ENCODE assay signal across 13 mouse cellular contexts in the genomic region with DNA sequence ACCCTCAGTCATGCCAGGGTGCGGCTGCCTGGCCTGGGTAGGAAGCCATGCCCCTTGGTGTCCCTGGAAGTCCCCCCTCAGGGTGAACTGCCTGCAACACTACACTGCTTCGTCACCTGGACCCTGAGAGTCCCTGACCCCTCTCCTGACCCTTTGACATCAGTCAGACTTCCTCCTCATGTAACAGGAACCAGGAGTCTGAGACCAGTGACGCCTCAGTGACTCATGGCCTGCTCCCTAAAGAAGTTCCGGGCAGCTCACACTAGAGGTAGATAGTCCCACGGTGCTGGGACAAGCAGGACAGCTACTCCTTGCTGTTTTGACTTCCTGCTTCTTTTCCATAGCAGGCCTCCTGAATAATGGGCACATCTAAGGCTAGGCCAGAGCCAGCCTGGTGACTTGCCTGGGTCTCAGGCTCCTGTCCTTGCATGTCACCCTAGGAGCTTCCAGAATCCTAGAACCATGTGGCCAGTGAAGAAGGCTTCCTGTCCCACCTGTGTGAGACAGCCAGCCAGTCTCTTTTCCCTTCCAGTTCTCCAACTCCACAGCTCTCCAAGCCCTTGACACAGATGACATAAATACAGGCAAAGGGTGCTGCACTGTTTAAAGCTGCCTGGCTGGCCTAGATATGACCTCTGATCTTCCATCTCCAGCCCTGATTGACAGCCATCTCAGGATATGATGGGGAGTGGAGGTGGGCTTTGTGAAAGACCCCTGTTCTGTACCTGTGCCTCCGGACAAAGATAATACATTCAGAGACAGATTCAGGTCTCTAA. TPM values are rescaled to one million over a fixed set of nuclear protein-coding genes. Genes with fewer than 3 reads are reported as not detected.
A peak's percentile ranks its signal among the peaks of the same experiment; 100 is the strongest.
DNase-seq lines count a peak whose midpoint lies in the region; ATAC-seq lines count a peak whose summit lies in the region.
"Had no signal": no experiment of that assay in that cellular context is flagged by ENCODE, and none has a peak within 500 bp of the region (broad histone marks: within the 10 kb centered on the region; RNA-seq: fewer than 3 reads in every experiment).

No protein-coding gene starts in this region.

- H3K27ac ChIP-seq in forebrain, embryonic 10.5 days, result peak overlapping the region; percentile 62
- H3K27ac ChIP-seq in forebrain, embryonic 11.5 days (ENCODE audit: low read depth, low read length), result no peak overlapping the region
- H3K27ac ChIP-seq in kidney, embryonic 15.5 days, result no peak overlapping the region
- peak overlapping the region; percentile 5 for H3K27ac ChIP-seq in embryonic facial prominence, embryonic 10.5 days (replicated peaks)
- H3K27ac ChIP-seq: forebrain, embryonic 15.5 days; heart, embryonic 13.5 days; neural tube, embryonic 12.5 days; stomach, embryonic 15.5 days had no signal

- no peak for ATAC-seq in forebrain, embryonic 11.5 days (replicated peaks; ENCODE audit: low FRiP score)
- ATAC-seq in kidney, embryonic 15.5 days (replicated peaks; ENCODE audit: low FRiP score), result peak; percentile 13; the same call in 1 of the 2 replicates

- 53% methylated on average over 6 of the region's 6 CpGs for WGBS in forebrain, embryonic 10.5 days
- 69% methylated on average over 6 of the region's 6 CpGs for WGBS in forebrain, embryonic 11.5 days
- WGBS in kidney, embryonic 15.5 days, result 38% methylated on average over 6 of the region's 6 CpGs
- WGBS in embryonic facial prominence, embryonic 10.5 days, result 40% methylated on average over 6 of the region's 6 CpGs

- no peaks in the 10 kb centered on the region for H3K36me3 ChIP-seq in forebrain, embryonic 10.5 days (replicated peaks)
- H3K36me3 ChIP-seq in forebrain, embryonic 11.5 days (ENCODE audit: control insufficient read depth, insufficient read depth, low read length), result no peaks in the 10 kb centered on the region
- no peaks in the 10 kb centered on the region for H3K36me3 ChIP-seq in kidney, embryonic 15.5 days
- no peaks in the 10 kb centered on the region for H3K36me3 ChIP-seq in embryonic facial prominence, embryonic 10.5 days (replicated peaks)
- H3K36me3 ChIP-seq: forebrain, embryonic 15.5 days; heart, embryonic 13.5 days; neural tube, embryonic 12.5 days; stomach, embryonic 15.5 days had no signal

- H3K4me1 ChIP-seq in forebrain, embryonic 10.5 days, result peaks cover 54% of the 10 kb centered on the region
- no peaks in the 10 kb centered on the region for H3K4me1 ChIP-seq in forebrain, embryonic 11.5 days (replicated peaks; ENCODE audit: control insufficient read depth, insufficient read depth, low read length)
- peaks cover 26% of the 10 kb centered on the region for H3K4me1 ChIP-seq in kidney, embryonic 15.5 days
- H3K4me1 ChIP-seq in embryonic facial prominence, embryonic 10.5 days, result peaks cover 44% of the 10 kb centered on the region
- H3K4me1 ChIP-seq: forebrain, embryonic 15.5 days; neural tube, embryonic 12.5 days; stomach, embryonic 15.5 days had no signal

- 0 out of 2 replicates have a peak, but pooled peaks cover 3% of the 10 kb centered on the region for H3K9me3 ChIP-seq in forebrain, embryonic 10.5 days
- H3K9me3 ChIP-seq in forebrain, embryonic 11.5 days (ENCODE audit: control insufficient read depth, low read length), result no peaks in the 10 kb centered on the region
- no peaks in the 10 kb centered on the region for H3K9me3 ChIP-seq in kidney, embryonic 15.5 days (replicated peaks)
- H3K9me3 ChIP-seq in embryonic facial prominence, embryonic 10.5 days, result no peaks in the 10 kb centered on the region
- H3K9me3 ChIP-seq: forebrain, embryonic 15.5 days; heart, embryonic 13.5 days; neural tube, embryonic 12.5 days; stomach, embryonic 15.5 days had no signal

- peaks cover 23% of the 10 kb centered on the region for H3K27me3 ChIP-seq in forebrain, embryonic 10.5 days (ENCODE audit: poor library complexity, severe bottlenecking)
- no peaks in the 10 kb centered on the region for H3K27me3 ChIP-seq in forebrain, embryonic 11.5 days (ENCODE audit: control insufficient read depth, insufficient read depth, low read length)
- H3K27me3 ChIP-seq in kidney, embryonic 15.5 days, result no peaks in the 10 kb centered on the region
- H3K27me3 ChIP-seq in embryonic facial prominence, embryonic 10.5 days (replicated peaks; ENCODE audit: low read depth, poor library complexity, severe bottlenecking), result peaks cover 4% of the 10 kb centered on the region; the same call in 1 of the 2 replicates
- H3K27me3 ChIP-seq: forebrain, embryonic 15.5 days; heart, embryonic 13.5 days; neural tube, embryonic 12.5 days; stomach, embryonic 15.5 days had no signal

- no peak overlapping the region for H3K9ac ChIP-seq in forebrain, embryonic 11.5 days (ENCODE audit: low read length)
- H3K9ac ChIP-seq in kidney, embryonic 15.5 days, result no peak overlapping the region
- H3K9ac ChIP-seq: forebrain, embryonic 15.5 days; heart, embryonic 13.5 days; liver, postnatal 0 days; neural tube, embryonic 12.5 days; stomach, embryonic 15.5 days had no signal

- no peak overlapping the region for H3K4me3 ChIP-seq in forebrain, embryonic 10.5 days
- no peak overlapping the region for H3K4me3 ChIP-seq in forebrain, embryonic 11.5 days (ENCODE audit: low read depth, low read length)
- no peak overlapping the region for H3K4me3 ChIP-seq in kidney, embryonic 15.5 days (replicated peaks)
- no peak overlapping the region for H3K4me3 ChIP-seq in embryonic facial prominence, embryonic 10.5 days
- H3K4me3 ChIP-seq: forebrain, embryonic 15.5 days; heart, embryonic 13.5 days; neural tube, embryonic 12.5 days; stomach, embryonic 15.5 days had no signal

- no peak for DNase-seq in forebrain, embryonic 10.5 days (ENCODE audit: extremely low spot score, low spot score)
- DNase-seq in forebrain, embryonic 11.5 days (ENCODE audit: low spot score), result no peak
- DNase-seq in kidney, adult 18-20 months, result no peak
- DNase-seq in 3134 (ENCODE audit: extremely low read depth, insufficient read length, low spot score) (peak; percentile 37), MN1 (ENCODE audit: low spot score) (no peak)
- DNase-seq in embryonic facial prominence, embryonic 10.5 days (ENCODE audit: low spot score), result peak; percentile 23
- no peak for DNase-seq in urinary bladder, postnatal 14 days (ENCODE audit: low spot score)

- no peak overlapping the region for H3K4me2 ChIP-seq in forebrain, embryonic 11.5 days (ENCODE audit: low read depth, low read length, severe bottlenecking)
- no peak overlapping the region for H3K4me2 ChIP-seq in kidney, embryonic 15.5 days
- H3K4me2 ChIP-seq: forebrain, embryonic 15.5 days; heart, embryonic 13.5 days; neural tube, embryonic 12.5 days; stomach, embryonic 15.5 days had no signal

RNA-seq across cellular contexts. Expression of a gene that starts 34.4 kb away (rescaled TPM):
- 7.3 and 7.6 TPM in 2 replicates for polyA plus RNA-seq in forebrain, embryonic 10.5 days (2016; fragmentation: Nextera tagmentation; extraction: Ambion mirVana)
- polyA plus RNA-seq in forebrain, embryonic 11.5 days (2014; fragmentation: Nextera tagmentation; extraction: Ambion mirVana), result 5.2 and 5.9 TPM in 2 replicates
- 27.3 and 30.6 TPM in 2 replicates for polyA plus RNA-seq in kidney, embryonic 15.5 days (2015; fragmentation: Nextera tagmentation; extraction: Ambion mirVana)
- 10.8 and 11.1 TPM in 2 replicates for polyA plus RNA-seq in embryonic facial prominence, embryonic 10.5 days (2016; fragmentation: Nextera tagmentation; extraction: Ambion mirVana)

Comparison
In these comparisons a context has a peak if more than half of its experiments do, and no peak if none do; other contexts are left out.
1. H3K27ac ChIP-seq: peak in forebrain, embryonic 10.5 days (single experiment) and embryonic facial prominence, embryonic 10.5 days (single experiment); none in forebrain, embryonic 11.5 days (single experiment) and kidney, embryonic 15.5 days (single experiment).
2. DNase-seq: peak in 3134 (single experiment) and embryonic facial prominence, embryonic 10.5 days (single experiment); none in forebrain, embryonic 10.5 days (single experiment), forebrain, embryonic 11.5 days (single experiment), kidney, adult 18-20 months (single experiment), MN1 (single experiment) and urinary bladder, postnatal 14 days (single experiment).